Mouse (Mus musculus): Measurements from ENCODE around the gene Gstm7.

DNA sequence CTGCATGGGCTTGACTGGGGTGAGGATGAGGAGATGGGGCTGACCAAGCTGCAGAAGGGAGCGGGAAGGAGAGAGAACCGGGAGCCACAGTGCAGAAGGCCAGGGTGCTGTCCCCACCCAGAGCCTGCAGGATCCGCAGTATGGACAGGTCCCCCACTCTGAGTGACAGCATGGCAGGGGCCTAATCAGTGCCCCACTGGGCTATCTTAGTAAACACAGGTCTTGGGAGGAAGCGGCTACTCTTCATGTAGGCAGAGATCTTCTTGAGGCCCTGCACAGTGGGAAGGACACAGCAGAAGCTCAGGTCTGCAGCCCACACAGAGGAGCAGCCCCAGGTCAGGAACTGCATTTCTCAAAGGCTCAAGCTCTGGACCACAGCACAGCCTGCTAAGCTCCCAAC, 32.4 kb upstream of the Gstm7 start:
- no peak for TF ChIP-seq POLR2A (IDR thresholded peaks at IDR 0.05; ENCODE audit: borderline replicate concordance, control insufficient read depth, low read depth, low read length)
- no peak for TF ChIP-seq CTCF (IDR thresholded peaks at IDR 0.05; ENCODE audit: control insufficient read depth, insufficient read depth, low read length)
